Mouse (Mus musculus): Measurements from ENCODE around the gene Hmg20b. TPM values are rescaled to one million over a fixed set of nuclear protein-coding genes. Genes with fewer than 3 reads are reported as not detected.

Hmg20b gene
- polyA plus RNA-seq, 1 experiment, result 49.5 TPM

- no peak for TF ChIP-seq POLR2A (IDR thresholded peaks at IDR 0.05; ENCODE audit: borderline replicate concordance, extremely low read depth, insufficient read depth, insufficient read length, poor library complexity, severe bottlenecking)
- TF ChIP-seq CTCF (IDR thresholded peaks at IDR 0.05; ENCODE audit: borderline replicate concordance, extremely low read depth, insufficient read depth, insufficient read length), result no peak
These were observed 16.0 kb downstream of the Hmg20b start for GRCm38 (mm10) chr10:81334324-81334723.

GRCm38 (mm10) chr10:81332277-81332676 lies 18.0 kb downstream of the Hmg20b start:
- no peak for TF ChIP-seq CTCF (IDR thresholded peaks at IDR 0.05; ENCODE audit: borderline replicate concordance, extremely low read depth, insufficient read depth, insufficient read length)
- no peak for TF ChIP-seq POLR2A (IDR thresholded peaks at IDR 0.05; ENCODE audit: borderline replicate concordance, extremely low read depth, insufficient read depth, insufficient read length, poor library complexity, severe bottlenecking)

More at GRCm38 (mm10) chr10:81334324-81334723, 16.0 kb downstream of the Hmg20b start:
- DNase-seq (ENCODE audit: low read depth), result no peak

DNA sequence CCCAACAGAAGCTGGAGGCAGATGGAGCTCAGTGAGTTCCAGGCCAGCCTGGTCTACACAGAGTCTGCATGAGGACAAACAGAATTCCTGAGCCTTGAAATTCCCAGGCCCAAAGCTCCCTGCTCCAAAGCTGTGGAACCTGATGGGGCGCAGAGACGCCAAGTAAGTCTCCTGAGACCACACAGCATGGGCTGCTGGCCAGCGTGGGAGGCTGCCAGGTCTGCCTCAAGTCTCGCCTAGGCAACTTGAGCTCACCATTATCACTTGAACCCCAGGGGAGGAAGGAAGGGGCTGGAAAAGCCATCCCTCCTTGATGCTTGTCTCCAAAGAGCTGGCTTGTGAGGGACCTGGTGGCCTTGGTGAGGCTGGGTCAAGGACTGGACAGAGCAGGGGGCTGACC lies 20.3 kb downstream of the Hmg20b start:
- TF ChIP-seq POLR2A (IDR thresholded peaks at IDR 0.05; ENCODE audit: borderline replicate concordance, extremely low read depth, insufficient read depth, insufficient read length, poor library complexity, severe bottlenecking), result no peak
- no peak for TF ChIP-seq CTCF (IDR thresholded peaks at IDR 0.05; ENCODE audit: borderline replicate concordance, extremely low read depth, insufficient read depth, insufficient read length)

More at GRCm38 (mm10) chr10:81332277-81332676, 18.0 kb downstream of the Hmg20b start:
- DNase-seq (ENCODE audit: low read depth), result no peak

DNA sequence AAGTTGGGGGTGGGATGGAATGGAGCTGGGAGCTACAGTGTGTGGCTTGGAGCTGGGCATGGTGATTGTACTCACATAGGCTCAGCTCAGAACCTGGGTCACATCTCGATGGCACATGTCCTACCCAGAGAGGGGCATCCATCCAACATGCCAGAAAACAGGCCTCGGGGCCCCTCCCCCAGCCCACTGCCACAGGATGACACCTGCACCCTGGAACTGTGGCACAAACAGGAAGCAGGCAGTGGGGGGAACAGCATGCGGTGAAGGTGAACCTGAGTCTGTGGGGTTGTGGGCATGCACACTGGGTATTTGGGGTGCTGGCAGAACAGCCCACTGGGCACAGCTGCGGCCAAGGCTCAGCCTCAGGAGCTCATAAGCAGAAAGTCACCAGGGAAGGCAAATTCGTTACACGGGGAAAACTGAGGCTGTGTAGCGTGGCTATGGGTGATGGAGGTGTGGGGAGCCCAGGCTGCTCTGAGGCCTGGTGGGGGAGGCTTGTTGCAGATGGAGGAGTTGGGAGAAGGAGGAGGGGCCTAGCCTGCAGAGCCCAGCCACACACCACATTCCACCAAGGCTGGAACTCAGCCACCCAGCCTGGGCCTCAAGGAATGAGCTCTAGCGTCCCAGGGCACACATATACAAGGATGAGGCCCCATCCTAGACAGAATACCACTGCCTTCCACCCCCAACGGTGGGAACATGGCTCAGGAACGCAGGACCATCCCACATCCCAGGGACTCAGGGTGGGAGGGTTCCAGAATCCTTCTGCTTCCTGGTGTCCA lies 20.9 kb downstream of the Hmg20b start:
- no peak for DNase-seq (ENCODE audit: low read depth)

More for the DNA sequence above, 20.3 kb downstream of the Hmg20b start:
- no peak for DNase-seq (ENCODE audit: low read depth)

DNA sequence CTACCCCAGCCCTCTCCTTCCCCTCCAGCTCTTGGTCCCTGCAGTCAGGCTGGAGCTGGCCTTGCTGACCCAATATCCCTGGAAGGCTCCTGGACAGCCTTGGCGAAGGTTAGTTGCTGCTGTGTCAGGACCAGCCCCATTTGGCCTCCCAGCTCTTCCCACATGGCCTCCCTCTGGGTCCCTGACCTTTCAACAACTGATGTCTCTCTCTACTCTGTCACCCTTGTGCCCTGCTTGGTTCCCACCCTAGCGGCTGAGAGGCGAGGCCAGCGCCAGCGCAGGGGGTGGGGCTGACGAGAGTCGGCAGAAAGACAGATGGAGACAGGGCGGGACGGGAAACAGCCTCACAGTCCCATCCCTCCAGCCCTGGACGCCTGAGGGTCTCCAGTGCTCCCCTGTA lies 21.9 kb downstream of the Hmg20b start, which contains the start of gene Tbxa2r:
Gene Tbxa2r (plus strand): TSS at position 346 of the 400 bp plus-strand sequence.
- no peak for TF ChIP-seq CTCF (IDR thresholded peaks at IDR 0.05; ENCODE audit: borderline replicate concordance, extremely low read depth, insufficient read depth, insufficient read length)
- no peak for TF ChIP-seq POLR2A (IDR thresholded peaks at IDR 0.05; ENCODE audit: borderline replicate concordance, extremely low read depth, insufficient read depth, insufficient read length, poor library complexity, severe bottlenecking)

More for the DNA sequence above, 20.9 kb downstream of the Hmg20b start:
- TF ChIP-seq CTCF (IDR thresholded peaks at IDR 0.05; ENCODE audit: borderline replicate concordance, extremely low read depth, insufficient read depth, insufficient read length) (no peak), POLR2A (IDR thresholded peaks at IDR 0.05; ENCODE audit: borderline replicate concordance, extremely low read depth, insufficient read depth, insufficient read length, poor library complexity, severe bottlenecking) (no peak)

GRCm38 (mm10) chr10:81327959-81328358 lies 22.3 kb downstream of the Hmg20b start:
- DNase-seq (ENCODE audit: low read depth), result no peak
- TF ChIP-seq CTCF (IDR thresholded peaks at IDR 0.05; ENCODE audit: borderline replicate concordance, extremely low read depth, insufficient read depth, insufficient read length), result no peak
- TF ChIP-seq POLR2A (IDR thresholded peaks at IDR 0.05; ENCODE audit: borderline replicate concordance, extremely low read depth, insufficient read depth, insufficient read length, poor library complexity, severe bottlenecking), result no peak

More for the DNA sequence above, 21.9 kb downstream of the Hmg20b start, which contains the start of gene Tbxa2r:
- DNase-seq (ENCODE audit: low read depth), result no peak

- TF ChIP-seq CTCF (IDR thresholded peaks at IDR 0.05; ENCODE audit: borderline replicate concordance, extremely low read depth, insufficient read depth, insufficient read length) (no peak), POLR2A (IDR thresholded peaks at IDR 0.05; ENCODE audit: borderline replicate concordance, extremely low read depth, insufficient read depth, insufficient read length, poor library complexity, severe bottlenecking) (no peak)
- no peak for DNase-seq (ENCODE audit: low read depth)
These were observed 23.4 kb downstream of the Hmg20b start for GRCm38 (mm10) chr10:81326858-81327257.

GRCm38 (mm10) chr10:81325781-81326180 lies 24.5 kb downstream of the Hmg20b start:
- TF ChIP-seq CTCF (IDR thresholded peaks at IDR 0.05; ENCODE audit: borderline replicate concordance, extremely low read depth, insufficient read depth, insufficient read length), result no peak
- no peak for TF ChIP-seq POLR2A (IDR thresholded peaks at IDR 0.05; ENCODE audit: borderline replicate concordance, extremely low read depth, insufficient read depth, insufficient read length, poor library complexity, severe bottlenecking)
- DNase-seq (ENCODE audit: low read depth), result no peak

GRCm38 (mm10) chr10:81325176-81325575 lies 25.1 kb downstream of the Hmg20b start:
- no peak for DNase-seq (ENCODE audit: low read depth)
- TF ChIP-seq POLR2A (IDR thresholded peaks at IDR 0.05; ENCODE audit: borderline replicate concordance, extremely low read depth, insufficient read depth, insufficient read length, poor library complexity, severe bottlenecking) (no peak), CTCF (IDR thresholded peaks at IDR 0.05; ENCODE audit: borderline replicate concordance, extremely low read depth, insufficient read depth, insufficient read length) (no peak)

DNA sequence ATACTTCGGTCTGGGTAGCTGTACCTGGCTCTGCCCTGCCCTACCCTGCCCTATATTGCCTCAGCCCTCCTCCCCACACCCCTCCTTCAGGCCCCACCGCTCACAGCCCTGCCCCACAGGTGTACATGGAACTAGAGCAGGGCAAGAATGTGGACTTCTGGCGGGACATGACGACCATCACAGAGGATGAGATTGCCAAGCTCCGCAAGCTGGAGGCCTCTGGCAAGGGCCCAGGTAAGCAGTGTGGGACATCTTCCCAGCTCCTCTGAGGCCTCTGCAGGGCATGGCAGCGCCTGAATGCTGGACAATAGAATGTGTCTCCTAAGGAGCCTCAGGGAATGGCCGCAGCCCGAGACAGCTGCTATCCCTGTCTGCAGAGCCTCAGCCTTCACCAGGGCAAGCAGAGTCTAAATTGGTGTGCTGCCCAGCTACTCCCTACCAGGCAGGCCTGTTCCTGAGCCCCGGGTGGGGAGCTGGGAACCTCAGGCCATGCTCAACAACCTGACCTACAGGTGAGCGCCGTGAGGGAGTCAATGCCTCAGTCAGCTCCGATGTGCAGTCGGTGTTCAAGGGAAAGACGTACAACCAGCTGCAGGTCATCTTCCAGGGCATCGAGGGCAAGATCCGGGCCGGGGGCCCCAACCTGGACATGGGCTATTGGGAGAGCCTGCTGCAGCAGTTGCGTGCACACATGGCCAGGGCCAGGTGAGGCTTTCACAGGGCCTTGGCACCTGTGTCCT lies 26.3 kb downstream of the Hmg20b start:
- TF ChIP-seq POLR2A (IDR thresholded peaks at IDR 0.05; ENCODE audit: borderline replicate concordance, extremely low read depth, insufficient read depth, insufficient read length, poor library complexity, severe bottlenecking) (no peak), CTCF (IDR thresholded peaks at IDR 0.05; ENCODE audit: borderline replicate concordance, extremely low read depth, insufficient read depth, insufficient read length) (no peak)

DNA sequence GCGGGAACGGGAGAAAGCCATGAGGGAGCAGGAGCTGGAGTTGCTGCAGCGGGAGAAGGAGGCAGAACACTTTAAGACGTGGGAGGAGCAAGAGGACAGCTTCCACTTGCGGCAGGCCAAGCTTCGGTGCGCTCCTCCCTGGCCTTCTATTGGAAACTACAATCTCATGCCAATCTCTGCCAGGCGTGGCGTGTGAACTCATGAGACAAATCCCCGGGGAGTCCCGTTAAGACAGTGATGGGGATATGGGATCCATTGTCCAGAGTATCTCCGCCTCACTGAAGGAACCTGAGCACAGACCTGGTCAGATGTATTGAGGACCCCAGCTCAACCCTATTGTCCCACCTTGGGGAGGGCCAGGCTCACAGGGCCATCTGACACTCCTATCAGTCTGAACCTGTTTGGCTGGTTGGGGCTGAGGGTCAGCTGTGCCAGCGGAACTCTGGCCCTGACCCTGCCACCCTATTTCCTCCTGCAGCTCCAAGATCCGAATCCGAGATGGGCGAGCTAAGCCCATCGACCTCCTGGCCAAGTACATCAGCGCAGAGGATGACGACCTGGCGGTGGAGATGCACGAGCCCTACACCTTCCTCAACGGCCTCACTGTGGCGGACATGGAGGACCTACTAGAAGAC lies 27.0 kb downstream of the Hmg20b start:
- no peak for TF ChIP-seq POLR2A (IDR thresholded peaks at IDR 0.05; ENCODE audit: borderline replicate concordance, extremely low read depth, insufficient read depth, insufficient read length, poor library complexity, severe bottlenecking)
- no peak for TF ChIP-seq CTCF (IDR thresholded peaks at IDR 0.05; ENCODE audit: borderline replicate concordance, extremely low read depth, insufficient read depth, insufficient read length)
- DNase-seq (ENCODE audit: low read depth), result no peak

More for the DNA sequence above, 26.3 kb downstream of the Hmg20b start:
- no peak for DNase-seq (ENCODE audit: low read depth)

Data from brain, embryonic 14.5 days (tissue).